In genomic region chr17:12835738-12836137, GRCm38 (mm10) we compare ENCODE assay signal across 32 mouse cellular contexts. TPM values are rescaled to one million over a fixed set of nuclear protein-coding genes. Genes with fewer than 3 reads are reported as not detected.
A peak's percentile ranks its signal among the peaks of the same experiment; 100 is the strongest.
DNase-seq lines count a peak whose midpoint lies in the region; ATAC-seq and TF ChIP-seq lines count a peak whose summit lies in the region.
"Had no signal": no experiment of that assay in that cellular context is flagged by ENCODE, and none has a peak within 500 bp of the region (broad histone marks: within the 10 kb centered on the region; RNA-seq: fewer than 3 reads in every experiment).

No protein-coding gene starts in this region.

- ATAC-seq in kidney, embryonic 16.5 days (ENCODE audit: low FRiP score, low TSS enrichment): no peak
- ATAC-seq in limb, embryonic 15.5 days (ENCODE audit: insufficient number of reproducible peaks, low FRiP score, low TSS enrichment, low read depth): no peak
- ATAC-seq: activated CD4-positive, CD25-positive, alpha-beta regulatory T cell, adult 4 months; intestine, postnatal 0 days; midbrain, embryonic 15.5 days had no signal

- 68% methylated on average over 5 of the region's 5 CpGs for WGBS in kidney, adult 2 months
- WGBS in kidney, embryonic 16.5 days: 93% methylated on average over 5 of the region's 5 CpGs
- 93% methylated on average over 5 of the region's 5 CpGs for WGBS in limb, embryonic 10.5 days
- 89% methylated on average over 5 of the region's 5 CpGs for WGBS in limb, embryonic 15.5 days

- H3K9ac ChIP-seq in kidney, embryonic 16.5 days (replicated peaks; ENCODE audit: low read length): no peak overlapping the region
- H3K9ac ChIP-seq in limb, embryonic 15.5 days: no peak overlapping the region
- H3K9ac ChIP-seq: forebrain, embryonic 12.5 days; hindbrain, embryonic 13.5 days; liver, embryonic 15.5 days; lung, embryonic 14.5 days; midbrain, embryonic 15.5 days; neural tube, embryonic 15.5 days; stomach, embryonic 15.5 days had no signal

- H3K27me3 ChIP-seq in kidney, adult 2 months (replicated peaks; ENCODE audit: control insufficient read depth, insufficient read depth, low read length): no peaks in the 10 kb centered on the region
- no peaks in the 10 kb centered on the region for H3K27me3 ChIP-seq in kidney, embryonic 16.5 days (ENCODE audit: insufficient read depth, low read length)
- no peaks in the 10 kb centered on the region for H3K27me3 ChIP-seq in limb, embryonic 10.5 days (ENCODE audit: low read depth, poor library complexity, severe bottlenecking)
- no peaks in the 10 kb centered on the region for H3K27me3 ChIP-seq in limb, embryonic 15.5 days
- H3K27me3 ChIP-seq: CH12.LX; forebrain, embryonic 12.5 days; hindbrain, embryonic 13.5 days; liver, embryonic 15.5 days; midbrain, embryonic 15.5 days; neural tube, embryonic 15.5 days; stomach, embryonic 15.5 days had no signal

- no peaks in the 10 kb centered on the region for H3K9me3 ChIP-seq in kidney, embryonic 16.5 days (ENCODE audit: low read length)
- H3K9me3 ChIP-seq in limb, embryonic 10.5 days (replicated peaks): no peaks in the 10 kb centered on the region
- no peaks in the 10 kb centered on the region for H3K9me3 ChIP-seq in limb, embryonic 15.5 days
- H3K9me3 ChIP-seq: forebrain, embryonic 12.5 days; hindbrain, embryonic 13.5 days; liver, embryonic 15.5 days; midbrain, embryonic 15.5 days; neural tube, embryonic 15.5 days; stomach, embryonic 15.5 days had no signal

- no peaks in the 10 kb centered on the region for H3K36me3 ChIP-seq in kidney, adult 2 months (ENCODE audit: control insufficient read depth, insufficient read depth, low read length)
- no peaks in the 10 kb centered on the region for H3K36me3 ChIP-seq in kidney, embryonic 16.5 days (ENCODE audit: insufficient read depth, low read length)
- no peaks in the 10 kb centered on the region for H3K36me3 ChIP-seq in limb, embryonic 10.5 days
- H3K36me3 ChIP-seq in limb, embryonic 15.5 days: peaks cover 5% of the 10 kb centered on the region; the same call in 1 of the 2 replicates
- H3K36me3 ChIP-seq: forebrain, embryonic 12.5 days; hindbrain, embryonic 13.5 days; liver, embryonic 15.5 days; midbrain, embryonic 15.5 days; neural tube, embryonic 15.5 days; stomach, embryonic 15.5 days had no signal

- no peak for TF ChIP-seq POLR2A in kidney, adult 2 months (IDR thresholded peaks at IDR 0.05; ENCODE audit: low read depth, low read length)

- DNase-seq in cerebellum, adult 11-12 months: peak; percentile 3
- no peak for DNase-seq in cerebellum, adult 11 months
- DNase-seq in kidney, adult 2 months: peak; percentile 76
- peak; percentile 20 for DNase-seq in limb, embryonic 10.5 days (ENCODE audit: low spot score)
- DNase-seq in layer of hippocampus, adult 11-12 months (ENCODE audit: low spot score): no peak
- DNase-seq: cerebellum, adult 8-10 months; cerebellum, postnatal 25 days; gastrocnemius, postnatal 10 days; heart, postnatal 4 days; layer of hippocampus, adult 9-11 months; lung, embryonic 14.5 days; lung, postnatal 14 days; retina, postnatal 1 day; right cerebral cortex, postnatal 25 days had no signal

- H3K4me3 ChIP-seq in kidney, adult 2 months (ENCODE audit: insufficient read depth, low read depth, low read length): no peak overlapping the region
- H3K4me3 ChIP-seq in kidney, embryonic 16.5 days (ENCODE audit: low read length): no peak overlapping the region
- H3K4me3 ChIP-seq in limb, embryonic 10.5 days: no peak overlapping the region
- H3K4me3 ChIP-seq in limb, embryonic 15.5 days: no peak overlapping the region
- H3K4me3 ChIP-seq: erythroblast, embryonic 14.5 days; forebrain, embryonic 12.5 days; hindbrain, embryonic 13.5 days; liver, embryonic 15.5 days; midbrain, embryonic 15.5 days; neural tube, embryonic 15.5 days; stomach, embryonic 15.5 days had no signal

- peaks cover 13% of the 10 kb centered on the region for H3K4me1 ChIP-seq in kidney, adult 2 months (ENCODE audit: control insufficient read depth, insufficient read depth, low read length)
- no peaks in the 10 kb centered on the region for H3K4me1 ChIP-seq in kidney, embryonic 16.5 days (ENCODE audit: insufficient read depth, low read length)
- peaks cover 16% of the 10 kb centered on the region; the same call in 1 of the 2 replicates for H3K4me1 ChIP-seq in limb, embryonic 10.5 days
- H3K4me1 ChIP-seq in limb, embryonic 15.5 days: peaks cover 23% of the 10 kb centered on the region
- H3K4me1 ChIP-seq: forebrain, embryonic 12.5 days; hindbrain, embryonic 13.5 days; liver, embryonic 15.5 days; midbrain, embryonic 15.5 days; stomach, embryonic 15.5 days had no signal

- H3K4me2 ChIP-seq in kidney, embryonic 16.5 days (replicated peaks; ENCODE audit: low read depth, low read length): no peak overlapping the region
- no peak overlapping the region for H3K4me2 ChIP-seq in limb, embryonic 15.5 days
- H3K4me2 ChIP-seq: forebrain, embryonic 12.5 days; heart, embryonic 11.5 days; hindbrain, embryonic 13.5 days; liver, embryonic 15.5 days; lung, embryonic 14.5 days; midbrain, embryonic 15.5 days; neural tube, embryonic 15.5 days; stomach, embryonic 15.5 days had no signal

- no peak for TF ChIP-seq CTCF in kidney, adult 2 months (conservative IDR thresholded peaks at IDR 0.05; ENCODE audit: insufficient read depth, insufficient read length, low read depth, low read length)

- peak overlapping the region; percentile 67; the same call in 1 of the 2 replicates for H3K27ac ChIP-seq in kidney, adult 2 months (ENCODE audit: insufficient read depth, low read depth, low read length)
- no peak overlapping the region for H3K27ac ChIP-seq in kidney, embryonic 16.5 days (ENCODE audit: low read length)
- H3K27ac ChIP-seq in limb, embryonic 10.5 days: no peak overlapping the region
- peak overlapping the region; percentile 79 for H3K27ac ChIP-seq in limb, embryonic 15.5 days
- H3K27ac ChIP-seq: forebrain, embryonic 12.5 days; hindbrain, embryonic 13.5 days; liver, embryonic 15.5 days; midbrain, embryonic 15.5 days; neural tube, embryonic 15.5 days; stomach, embryonic 15.5 days had no signal

RNA-seq across cellular contexts. Expression of gene Mas1, which starts 32.2 kb away (rescaled TPM):
- polyA plus RNA-seq in kidney, adult 2 months (2012; rRNA removed): 0.48 and 1.4 TPM in 2 replicates
- 0.61 and 0.89 TPM in 2 replicates for polyA plus RNA-seq in kidney, embryonic 16.5 days (2015; fragmentation: Nextera tagmentation; extraction: Ambion mirVana)
- polyA plus RNA-seq in limb, embryonic 10.5 days (2016; fragmentation: Nextera tagmentation; extraction: Ambion mirVana): 0.73 and 0.93 TPM in 2 replicates
- 0.92 and 1.5 TPM in 2 replicates for polyA plus RNA-seq in limb, embryonic 15.5 days (2015; fragmentation: Nextera tagmentation; extraction: Ambion mirVana)
- polyA plus RNA-seq: adrenal gland, adult 2 months; C2C12; erythroblast, embryonic 14.5 days; large intestine, adult 2 months had no signal

RNA-seq across cellular contexts. Expression of gene Mrgprh, which starts 40.1 kb away (rescaled TPM):
- polyA plus RNA-seq in kidney, adult 2 months (2012; rRNA removed): 0.31 and 0.52 TPM in 2 replicates
- polyA plus RNA-seq in kidney, embryonic 16.5 days (2015; fragmentation: Nextera tagmentation; extraction: Ambion mirVana): not detected in 2 replicates
- 0.09 TPM in 1 of 2 replicates, not detected in the other for polyA plus RNA-seq in limb, embryonic 10.5 days (2016; fragmentation: Nextera tagmentation; extraction: Ambion mirVana)
- polyA plus RNA-seq in limb, embryonic 15.5 days (2015; fragmentation: Nextera tagmentation; extraction: Ambion mirVana): 0.17 and 0.29 TPM in 2 replicates
- polyA plus RNA-seq: activated CD4-positive, CD25-positive, alpha-beta regulatory T cell, adult 4 months; adrenal gland, adult 2 months; C2C12; embryonic facial prominence, embryonic 11.5 days; erythroblast, embryonic 14.5 days; forebrain, embryonic 12.5 days; heart, embryonic 16.5 days; hindbrain, embryonic 13.5 days; intestine, postnatal 0 days; liver, embryonic 15.5 days; lung, embryonic 14.5 days; midbrain, embryonic 15.5 days; neural tube, embryonic 15.5 days had no signal

Comparison
In these comparisons a context has a peak if more than half of its experiments do, and no peak if none do; other contexts are left out.
1. DNase-seq: peak in cerebellum, adult 11-12 months (single experiment), kidney, adult 2 months (single experiment) and limb, embryonic 10.5 days (single experiment); none in cerebellum, adult 11 months (single experiment) and layer of hippocampus, adult 11-12 months (single experiment).
2. H3K27ac ChIP-seq: peak in kidney, adult 2 months (single experiment) and limb, embryonic 15.5 days (single experiment); none in kidney, embryonic 16.5 days (single experiment) and limb, embryonic 10.5 days (single experiment).